Mouse (Mus musculus) olfactory bulb, adult 2 months (tissue): ENCODE data around the gene Srcin1.

Experiments
- CTCF ChIP-seq: fragments of 200-500 bp; IDR thresholded peaks from 2 replicates; pipeline ENCODE4 v1.5.1; 2012; ENCODE audit warnings: low read depth, mild to moderate bottlenecking, low read length, moderate library complexity; ENCODE audit not compliant: insufficient read depth
- POLR2A ChIP-seq: fragments of 200-500 bp; IDR thresholded peaks from 2 replicates; pipeline ENCODE4 v1.6.1; 2012; ENCODE audit warnings: mild to moderate bottlenecking, low read depth, low read length, moderate library complexity; ENCODE audit not compliant: insufficient read depth

GRCm38 (mm10) chr11:97578286-97578685, 2.3 kb upstream of the Srcin1 start:
- TF ChIP-seq CTCF (no peak), POLR2A (no peak)
